Mouse (Mus musculus) neural tube, embryonic 14.5 days (tissue): ENCODE data around the gene Slc20a1. TPM values are rescaled to one million over a fixed set of nuclear protein-coding genes. Genes with fewer than 3 reads are reported as not detected.

Experiments used
- ATAC-seq: fragments of 200-750 bp; cut with Nextera tagmentation; 2 replicates; pipeline ENCODE4 v1.8.0; 2017; ENCODE audit warnings: low read depth, mild to moderate bottlenecking, moderate TSS enrichment, moderate library complexity
- H3K27ac ChIP-seq: fragments of 300-500 bp; sonication (generic); 2 replicates; pipeline ENCODE4 v1.5.1; 2014; ENCODE audit warnings: low read depth, mild to moderate bottlenecking, control low read depth, low read length, moderate library complexity, mixed read lengths
- H3K27me3 ChIP-seq: fragments of 300-500 bp; sonication (generic); 2 replicates; pipeline ENCODE4 v1.6.1; 2014; ENCODE audit warnings: low read length; ENCODE audit not compliant: control insufficient read depth, insufficient read depth
- H3K36me3 ChIP-seq: fragments of 300-500 bp; sonication (generic); 2 replicates; pipeline ENCODE4 v1.6.1; 2014; ENCODE audit warnings: low read length, mixed read lengths; ENCODE audit not compliant: control insufficient read depth, insufficient read depth
- H3K4me1 ChIP-seq: fragments of 300-500 bp; sonication (generic); 2 replicates; pipeline ENCODE4 v1.6.1; 2014; ENCODE audit warnings: low read length; ENCODE audit not compliant: control insufficient read depth, insufficient read depth
- H3K4me2 ChIP-seq: fragments of 300-500 bp; sonication (generic); 2 replicates; pipeline ENCODE4 v1.6.1; 2014; ENCODE audit warnings: mild to moderate bottlenecking, low read depth, low read length, control low read depth
- H3K4me3 ChIP-seq: fragments of 300-500 bp; sonication (generic); 2 replicates; pipeline ENCODE4 v1.5.1; 2014; ENCODE audit warnings: low read depth, low read length, control low read depth, mixed read lengths
- H3K9ac ChIP-seq: fragments of 300-500 bp; sonication (generic); replicated peaks from 2 replicates; pipeline ENCODE4 v1.6.1; 2014; ENCODE audit warnings: low read depth, mild to moderate bottlenecking, control low read depth, low read length, mixed read lengths
- H3K9me3 ChIP-seq: fragments of 300-500 bp; sonication (generic); 2 replicates; pipeline ENCODE4 v1.6.1; 2016; ENCODE audit warnings: low read length; ENCODE audit not compliant: control insufficient read depth
- WGBS: fragments of 180-500 bp; shearing (Covaris S2); extraction: QIAGEN DNeasy Blood & Tissue Kit; methylation state at CpG from one replicate; pipeline ENCODE4 v1.1.7; 2014; 5-methylcytosine and 5-hydroxymethylcytosine counted together
- polyA plus RNA-seq: library from polyadenylated mRNA; unstranded; fragments of >200 nt; fragmentation: Nextera tagmentation; extraction: Ambion mirVana; gene quantifications from 2 replicates; pipeline ENCODE4 v1.2.1, GENCODE M21; 2014

Gene Slc20a1
- polyA plus RNA-seq, 1 experiment from 2014 or later, result 56.3 TPM

DNA sequence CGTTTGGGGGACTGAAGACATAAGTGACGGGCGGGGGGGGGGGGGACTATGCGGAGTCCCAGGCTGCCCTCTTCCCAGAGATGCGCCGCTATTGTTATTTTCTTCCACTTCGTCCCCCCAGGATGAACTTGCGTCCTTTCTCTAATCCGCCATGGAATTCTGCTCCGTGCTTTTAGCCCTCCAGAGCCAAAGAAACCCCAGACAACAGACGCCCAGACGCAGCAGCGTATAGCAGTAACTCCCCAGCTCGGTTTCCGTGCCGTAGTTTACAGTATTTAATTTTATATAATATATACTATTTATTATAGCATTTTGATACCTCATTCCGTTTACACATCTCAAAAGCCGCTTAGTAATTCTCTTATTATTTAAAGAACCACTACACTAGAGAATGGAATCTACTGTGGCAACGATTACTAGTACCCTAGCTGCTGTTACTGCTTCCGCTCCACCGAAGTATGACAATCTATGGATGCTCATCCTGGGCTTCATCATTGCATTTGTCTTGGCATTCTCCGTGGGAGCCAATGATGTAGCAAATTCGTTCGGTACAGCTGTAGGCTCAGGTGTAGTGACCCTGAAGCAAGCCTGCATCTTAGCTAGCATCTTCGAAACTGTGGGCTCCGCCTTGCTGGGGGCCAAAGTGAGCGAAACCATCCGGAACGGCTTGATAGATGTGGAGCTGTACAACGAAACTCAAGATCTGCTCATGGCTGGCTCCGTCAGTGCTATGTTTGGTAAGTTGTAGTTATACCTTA, 943 bp downstream of the Slc20a1 start:
- Histone ChIP-seq H3K36me3 (no peaks in the 10 kb centered on the region; the same call in 1 of the 2 replicates), H3K27ac (peak overlapping the region; percentile 89), H3K9me3 (no peaks in the 10 kb centered on the region), H3K27me3 (no peaks in the 10 kb centered on the region), H3K9ac (peak overlapping the region; percentile 81), H3K4me1 (peaks cover 16% of the 10 kb centered on the region), H3K4me2 (peak overlapping the region; percentile 75), H3K4me3 (peak overlapping the region; percentile 69)
- ATAC-seq, result 0 out of 2 replicates have a peak, but pooled peaks have one; percentile 9
- WGBS, result 13% methylated on average over 29 of the region's 31 CpGs

DNA sequence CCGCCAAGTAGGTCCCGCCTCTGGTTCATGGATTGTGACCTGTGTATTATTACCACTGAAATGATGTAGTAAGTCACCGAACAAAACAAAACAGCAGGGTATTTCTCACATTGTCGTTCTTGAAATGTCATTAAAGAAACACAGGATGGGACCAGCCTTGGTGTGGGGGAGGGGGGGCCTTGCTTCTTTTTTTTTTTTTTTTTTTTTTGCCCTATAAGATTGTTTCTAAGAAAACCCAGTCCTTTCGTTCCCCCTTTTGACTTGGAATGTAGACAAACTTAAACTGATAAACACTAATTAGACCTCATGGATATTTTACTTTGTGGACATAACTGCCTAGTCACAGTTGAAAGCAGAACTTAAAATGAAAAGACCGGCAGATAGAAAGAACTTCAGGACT, 6.4 kb downstream of the Slc20a1 start:
- Histone ChIP-seq H3K4me2 (no peak overlapping the region), H3K9ac (no peak overlapping the region), H3K27me3 (no peaks in the 10 kb centered on the region), H3K4me1 (peaks cover 13% of the 10 kb centered on the region), H3K36me3 (peaks cover 31% of the 10 kb centered on the region), H3K9me3 (no peaks in the 10 kb centered on the region), H3K27ac (no peak overlapping the region), H3K4me3 (no peak overlapping the region)
- no peak for ATAC-seq
- WGBS, result 82% methylated on average over 6 of the region's 6 CpGs

DNA sequence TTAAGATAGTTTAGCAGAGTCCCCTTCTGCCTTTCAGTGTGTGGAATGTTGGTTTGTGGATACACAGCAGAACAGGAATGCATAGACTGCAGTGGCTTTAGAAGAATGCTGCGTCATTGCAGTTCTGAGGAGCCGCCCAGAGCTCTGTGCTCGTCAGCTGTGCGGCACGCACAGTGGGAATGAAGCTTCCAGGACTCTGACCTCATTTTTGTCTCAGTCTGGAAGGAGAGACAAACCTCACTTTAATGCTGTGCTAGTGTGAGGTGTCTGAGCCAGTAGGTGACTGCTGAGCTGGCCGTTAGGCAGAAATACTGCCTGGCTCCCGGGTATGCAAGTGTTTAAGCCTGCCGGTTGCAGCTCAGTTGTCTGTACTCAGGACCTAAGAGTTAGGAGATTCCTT, 8.3 kb downstream of the Slc20a1 start:
- H3K4me3 ChIP-seq, result no peak overlapping the region
- no peak for ATAC-seq
- no peak overlapping the region for H3K27ac ChIP-seq
- no peaks in the 10 kb centered on the region for H3K4me1 ChIP-seq
- no peaks in the 10 kb centered on the region for H3K27me3 ChIP-seq
- no peaks in the 10 kb centered on the region for H3K9me3 ChIP-seq
- no peak overlapping the region for H3K9ac ChIP-seq
- 89% methylated on average over 8 of the region's 8 CpGs for WGBS
- H3K36me3 ChIP-seq, result peaks cover 48% of the 10 kb centered on the region
- H3K4me2 ChIP-seq, result no peak overlapping the region

DNA sequence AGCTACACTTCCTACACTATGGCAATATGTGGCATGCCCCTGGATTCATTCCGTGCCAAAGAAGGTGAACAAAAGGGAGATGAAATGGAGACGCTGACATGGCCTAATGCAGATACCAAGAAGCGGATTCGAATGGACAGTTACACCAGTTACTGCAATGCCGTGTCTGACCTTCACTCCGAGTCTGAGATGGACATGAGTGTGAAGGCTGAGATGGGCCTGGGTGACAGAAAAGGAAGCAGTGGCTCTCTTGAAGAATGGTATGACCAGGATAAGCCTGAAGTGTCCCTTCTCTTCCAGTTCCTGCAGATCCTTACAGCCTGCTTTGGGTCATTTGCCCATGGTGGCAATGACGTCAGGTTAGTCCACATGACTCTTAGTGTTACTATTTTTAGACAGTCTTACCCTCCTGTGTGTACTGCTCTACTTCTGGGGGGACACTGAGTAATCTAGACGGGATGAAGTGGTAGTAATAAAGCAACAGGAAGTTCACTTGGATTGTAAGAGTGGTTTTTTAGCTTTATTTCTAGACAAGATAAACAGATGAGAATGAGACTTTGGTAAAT, 9.7 kb downstream of the Slc20a1 start:
- Histone ChIP-seq H3K4me3 (no peak overlapping the region), H3K4me2 (no peak overlapping the region), H3K36me3 (peaks cover 55% of the 10 kb centered on the region), H3K9ac (no peak overlapping the region), H3K4me1 (no peaks in the 10 kb centered on the region), H3K27ac (no peak overlapping the region), H3K27me3 (no peaks in the 10 kb centered on the region), H3K9me3 (no peaks in the 10 kb centered on the region)
- ATAC-seq, result no peak
- 94% methylated on average over 8 of the region's 8 CpGs for WGBS

DNA sequence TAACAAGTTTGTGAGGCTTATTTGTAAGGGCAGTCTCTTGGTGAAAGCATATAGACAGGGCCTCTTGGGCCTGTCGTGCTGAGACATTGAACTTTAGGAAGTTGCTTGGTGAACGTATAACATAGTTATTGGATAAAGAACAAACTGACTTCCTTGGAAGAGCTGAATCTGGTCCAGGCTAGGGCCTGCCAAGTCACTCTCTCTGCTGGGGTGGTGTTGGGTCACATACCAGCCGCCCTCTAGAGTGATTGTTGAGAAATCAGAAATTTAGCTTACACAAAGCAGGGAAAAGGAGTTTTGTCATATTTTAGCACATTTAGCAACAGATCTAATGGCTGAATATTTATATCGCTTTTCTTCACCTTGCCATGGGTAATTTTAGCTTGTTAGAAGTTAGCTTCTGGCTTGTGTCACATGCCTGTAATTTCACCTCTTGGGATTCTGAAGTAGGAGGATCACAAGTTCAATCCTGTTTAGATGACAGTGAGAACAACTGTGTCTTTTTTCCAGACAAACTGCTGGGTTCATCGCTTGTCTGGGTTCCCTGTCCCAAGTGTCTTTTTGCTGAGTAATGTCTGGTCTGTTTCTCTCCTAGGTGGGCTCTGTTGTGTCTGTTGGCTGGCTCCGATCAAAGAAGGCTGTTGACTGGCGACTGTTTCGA, 11.7 kb downstream of the Slc20a1 start:
- Histone ChIP-seq H3K4me1 (no peaks in the 10 kb centered on the region), H3K27me3 (no peaks in the 10 kb centered on the region), H3K36me3 (peaks cover 54% of the 10 kb centered on the region), H3K9ac (no peak overlapping the region), H3K4me3 (no peak overlapping the region), H3K4me2 (no peak overlapping the region), H3K27ac (no peak overlapping the region), H3K9me3 (no peaks in the 10 kb centered on the region)
- no peak for ATAC-seq
- WGBS, result 87% methylated on average over 8 of the region's 8 CpGs

DNA sequence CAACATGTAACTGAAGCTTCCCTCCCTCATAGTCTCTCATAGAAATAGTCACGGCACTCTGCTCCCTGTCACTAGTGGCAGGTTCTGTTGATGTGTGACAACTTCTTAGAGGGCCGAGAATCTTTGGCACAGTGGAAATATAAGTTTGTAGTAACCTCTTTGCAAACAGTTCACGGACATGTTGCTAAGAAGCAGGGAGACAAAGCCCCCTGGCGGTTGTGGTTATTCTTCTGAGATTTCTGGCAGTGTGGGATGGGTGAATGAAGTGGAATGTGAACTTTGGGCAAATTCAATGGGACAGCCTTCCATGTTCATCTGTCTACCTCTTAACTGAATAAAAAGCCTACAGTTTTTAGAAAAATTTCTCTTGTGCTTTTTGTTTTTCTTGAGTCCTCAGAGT, 12.7 kb downstream of the Slc20a1 start:
- no peak overlapping the region for H3K9ac ChIP-seq
- no peaks in the 10 kb centered on the region for H3K9me3 ChIP-seq
- ATAC-seq, result no peak
- H3K36me3 ChIP-seq, result peaks cover 47% of the 10 kb centered on the region
- H3K27me3 ChIP-seq, result no peaks in the 10 kb centered on the region
- no peaks in the 10 kb centered on the region for H3K4me1 ChIP-seq
- 79% methylated on average over 4 of the region's 4 CpGs for WGBS
- no peak overlapping the region for H3K4me2 ChIP-seq
- H3K4me3 ChIP-seq, result no peak overlapping the region
- H3K27ac ChIP-seq, result no peak overlapping the region

DNA sequence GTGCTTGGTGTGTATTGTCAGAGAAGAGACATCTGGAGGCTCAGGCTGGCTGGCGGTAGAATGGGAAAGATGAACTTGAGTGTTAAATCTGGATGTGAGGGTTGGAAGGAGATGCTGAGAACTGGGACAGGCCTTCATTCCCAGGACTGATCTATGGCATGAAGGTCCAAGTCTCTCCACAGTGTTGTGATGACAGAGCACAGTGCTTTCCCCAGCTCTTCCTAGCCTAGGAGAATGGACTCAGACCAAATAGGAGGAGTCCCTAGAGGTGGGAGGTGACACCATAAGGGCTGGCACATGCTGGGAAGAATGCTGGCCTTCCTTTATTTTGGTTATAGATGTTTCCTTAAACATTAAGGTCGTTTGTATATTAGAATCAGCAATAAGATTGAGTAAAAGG, 13.4 kb downstream of the Slc20a1 start:
- ATAC-seq, result no peak
- Histone ChIP-seq H3K27ac (no peak overlapping the region), H3K4me1 (no peaks in the 10 kb centered on the region), H3K4me2 (no peak overlapping the region), H3K36me3 (peaks cover 42% of the 10 kb centered on the region), H3K27me3 (no peaks in the 10 kb centered on the region), H3K9ac (no peak overlapping the region), H3K4me3 (no peak overlapping the region), H3K9me3 (no peaks in the 10 kb centered on the region)
- 88% methylated on average over 2 of the region's 2 CpGs for WGBS

DNA sequence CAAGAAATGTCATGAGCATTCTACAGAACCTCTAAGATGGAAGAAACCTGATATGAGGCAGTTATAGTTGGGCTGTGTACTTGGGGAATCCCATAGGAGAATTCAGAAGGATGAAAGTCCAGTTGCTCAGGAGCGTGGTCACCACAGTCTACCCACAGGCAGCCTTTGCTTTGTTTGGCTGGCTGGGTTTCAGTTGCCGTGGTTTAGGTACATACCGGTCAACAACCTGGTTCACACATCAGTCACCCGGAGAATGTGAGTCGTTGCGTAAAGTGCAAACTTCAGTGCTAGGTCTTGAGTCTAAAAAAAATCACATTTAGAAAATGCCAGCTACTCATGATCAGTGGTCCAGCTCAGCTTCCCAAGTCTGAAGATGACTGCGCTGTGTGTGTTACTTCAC, 14.0 kb downstream of the Slc20a1 start:
- WGBS, result 94% methylated on average over 7 of the region's 7 CpGs
- H3K36me3 ChIP-seq, result peaks cover 42% of the 10 kb centered on the region
- no peak overlapping the region for H3K9ac ChIP-seq
- no peak overlapping the region for H3K4me3 ChIP-seq
- ATAC-seq, result no peak
- no peak overlapping the region for H3K4me2 ChIP-seq
- H3K27me3 ChIP-seq, result no peaks in the 10 kb centered on the region
- H3K9me3 ChIP-seq, result no peaks in the 10 kb centered on the region
- no peaks in the 10 kb centered on the region for H3K4me1 ChIP-seq
- no peak overlapping the region for H3K27ac ChIP-seq

DNA sequence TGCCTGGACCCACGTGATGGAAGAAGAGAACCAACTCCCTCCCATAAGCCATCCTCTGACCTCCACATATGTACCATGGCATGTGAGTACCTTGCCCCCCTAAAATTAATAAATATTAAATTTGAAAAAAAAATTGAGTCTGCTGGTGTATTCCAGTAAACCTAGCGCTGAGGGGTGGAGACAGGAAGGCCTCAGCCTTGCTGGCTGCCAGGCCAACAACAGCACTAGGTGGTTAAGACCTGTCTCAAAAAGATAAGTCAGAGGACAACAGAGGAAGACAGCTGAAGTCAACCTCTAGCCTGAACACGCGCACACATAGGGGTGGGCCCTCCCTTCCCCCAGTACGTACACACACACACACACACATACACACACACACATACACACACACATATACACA, 16.2 kb downstream of the Slc20a1 start:
- ATAC-seq, result no peak

More for the DNA sequence above, 16.2 kb downstream of the Slc20a1 start:
- H3K4me3 ChIP-seq, result no peak overlapping the region
- H3K27me3 ChIP-seq, result no peaks in the 10 kb centered on the region
- no peaks in the 10 kb centered on the region for H3K9me3 ChIP-seq
- H3K27ac ChIP-seq, result no peak overlapping the region
- no peak overlapping the region for H3K9ac ChIP-seq
- no peak overlapping the region for H3K4me2 ChIP-seq
- no peaks in the 10 kb centered on the region for H3K4me1 ChIP-seq
- WGBS, result 96% methylated on average over 5 of the region's 5 CpGs
- peaks cover 26% of the 10 kb centered on the region for H3K36me3 ChIP-seq
